Mouse (Mus musculus) left cerebral cortex, postnatal 25 days (tissue): ENCODE measurements around the gene Wfikkn2. TPM values are rescaled to one million over a fixed set of nuclear protein-coding genes. Genes with fewer than 3 reads are reported as not detected.
A peak's percentile ranks its signal among the peaks of the same experiment; 100 is the strongest.

Experiments used
- DNase-seq, 2 experiments: peaks; one replicate each; pipeline ENCODE4 v3.0.0; 2022; ENCODE audit warnings: low spot score in 2 of 2, mixed read lengths in 1 of 2
- intact Hi-C: fragments of 180-260 bp; cut with DNase I; formaldehyde crosslinking; loops from one replicate; pipeline ENCODE4 v1.15.1; 2025
- total RNA-seq, 2 experiments: library from RNA; stranded (reverse); gene quantifications; 2 replicates each; pipeline ENCODE4 v1.2.3; 2021

The Wfikkn2 gene
- total RNA-seq, 2 experiments from 2014 or later: 1.6 to 2.3 TPM

DNA sequence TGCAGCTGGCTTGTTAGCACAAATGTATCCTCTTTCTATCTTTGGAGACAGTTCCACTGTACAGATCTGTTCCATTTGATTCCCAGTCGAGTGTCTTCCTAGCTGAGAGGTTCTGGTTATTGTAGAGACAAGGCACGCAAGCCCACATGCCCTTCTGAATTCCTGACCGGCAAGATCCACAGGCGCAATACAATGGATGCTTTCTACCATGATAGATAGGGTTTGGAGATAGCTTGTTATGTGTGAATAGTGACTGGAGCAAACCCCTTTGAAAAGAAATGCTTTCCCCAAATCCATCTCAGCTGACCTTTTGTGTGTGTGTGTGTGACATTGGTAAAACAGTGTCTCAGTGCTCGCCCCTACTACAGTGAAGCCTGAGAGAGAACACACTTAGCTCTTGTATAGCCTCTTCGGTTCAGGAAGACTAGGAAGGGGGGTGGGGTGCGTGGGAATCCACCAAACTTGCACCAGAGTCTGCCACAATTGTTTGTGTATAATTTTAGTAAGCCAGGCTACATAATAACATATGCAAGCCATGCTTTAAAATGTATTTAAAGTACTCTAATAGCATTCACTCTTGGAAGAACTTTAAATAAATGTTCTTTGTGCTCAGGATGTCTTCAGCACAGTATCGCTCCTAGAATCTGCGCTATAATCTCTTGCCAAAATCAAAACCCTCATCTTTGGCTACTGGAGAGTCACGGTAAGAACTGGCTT is 39.2 kb downstream of the Wfikkn2 start:
- intact Hi-C loops: no loop called here
- DNase-seq: peak; percentile 18 to 50

DNA sequence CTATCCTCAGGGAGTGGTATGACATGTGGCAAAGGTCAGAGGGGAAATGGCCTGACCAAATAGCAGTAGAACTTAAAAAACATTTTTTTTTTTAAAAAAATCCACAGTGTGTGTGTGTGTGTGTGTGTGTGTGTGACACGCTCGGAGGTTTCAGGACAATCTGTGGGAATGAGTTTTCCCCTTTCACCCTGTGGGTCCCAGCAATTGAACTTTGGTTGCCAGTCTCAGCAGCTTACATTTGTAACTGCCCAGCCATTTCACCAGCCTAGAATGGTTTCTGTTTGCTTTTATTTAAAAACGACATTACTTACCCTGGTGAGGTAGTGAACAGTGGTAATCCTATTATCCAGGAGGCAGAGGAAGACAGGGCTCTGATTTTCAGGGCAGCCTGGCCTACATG is 42.7 kb downstream of the Wfikkn2 start:
- intact Hi-C loops: no loop called here

DNA sequence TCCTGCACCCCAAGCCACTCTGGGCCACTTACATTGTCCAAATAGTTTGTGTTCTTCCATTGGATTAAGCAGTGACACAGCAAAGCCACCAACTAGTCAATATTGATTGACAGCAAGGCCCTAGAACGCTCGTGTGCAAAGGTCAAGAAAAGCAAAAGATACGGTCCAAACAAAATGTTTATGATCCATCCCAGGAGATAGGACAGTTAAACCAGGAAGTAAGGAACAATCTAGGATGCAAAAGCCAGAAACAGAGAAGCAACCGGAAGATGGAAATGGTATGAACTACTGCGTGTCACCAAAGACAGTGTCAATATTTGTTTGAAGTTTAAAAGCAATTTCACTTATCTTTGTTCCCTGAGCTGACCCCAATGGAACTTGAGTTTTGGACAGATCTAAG is 43.7 kb downstream of the Wfikkn2 start:
- DNase-seq: no peak
- intact Hi-C loops: no loop called here

More for the DNA sequence above, 42.7 kb downstream of the Wfikkn2 start:
- no peak for DNase-seq

DNA sequence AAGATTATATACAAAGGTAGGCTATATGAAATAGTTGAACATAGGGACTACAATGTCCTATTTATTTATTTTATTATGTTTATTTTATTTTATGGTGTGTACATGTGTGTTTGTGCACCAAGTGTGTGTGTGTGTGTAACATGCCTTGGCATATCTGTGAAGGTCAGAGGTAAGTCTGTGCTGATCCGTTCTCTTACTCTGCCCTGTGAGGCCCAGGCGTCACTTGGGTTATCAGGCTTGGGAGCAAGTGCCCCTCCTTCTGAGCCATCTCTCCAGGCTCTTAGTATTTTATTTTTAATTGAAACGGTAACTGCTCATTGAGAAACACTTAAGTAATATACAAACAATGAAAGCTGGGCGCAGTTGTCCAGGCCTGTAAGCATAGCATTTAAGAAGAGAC is 45.4 kb downstream of the Wfikkn2 start:
- intact Hi-C loops: no loop called here
- no peak for DNase-seq

DNA sequence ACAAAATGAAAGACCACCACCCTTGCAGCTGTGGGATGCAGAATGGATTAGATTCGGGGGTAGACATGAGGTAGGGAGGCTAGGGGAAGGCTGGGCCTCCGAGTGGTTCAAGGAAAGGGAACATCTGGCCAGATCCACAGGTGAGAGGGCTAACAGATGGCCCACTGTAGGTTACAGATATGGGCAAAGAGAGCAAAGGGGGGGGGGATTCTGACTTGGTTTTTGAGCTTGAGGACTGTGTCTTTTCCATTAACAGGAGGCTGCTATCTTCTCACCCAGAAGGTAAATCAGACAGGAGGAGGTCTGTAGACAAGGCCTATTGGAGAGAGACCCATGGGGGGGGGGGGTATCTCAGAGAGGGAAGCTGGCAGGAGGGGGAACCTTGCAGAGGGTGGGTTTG is 46.0 kb downstream of the Wfikkn2 start:
- intact Hi-C loops: no loop called here
- no peak for DNase-seq

DNA sequence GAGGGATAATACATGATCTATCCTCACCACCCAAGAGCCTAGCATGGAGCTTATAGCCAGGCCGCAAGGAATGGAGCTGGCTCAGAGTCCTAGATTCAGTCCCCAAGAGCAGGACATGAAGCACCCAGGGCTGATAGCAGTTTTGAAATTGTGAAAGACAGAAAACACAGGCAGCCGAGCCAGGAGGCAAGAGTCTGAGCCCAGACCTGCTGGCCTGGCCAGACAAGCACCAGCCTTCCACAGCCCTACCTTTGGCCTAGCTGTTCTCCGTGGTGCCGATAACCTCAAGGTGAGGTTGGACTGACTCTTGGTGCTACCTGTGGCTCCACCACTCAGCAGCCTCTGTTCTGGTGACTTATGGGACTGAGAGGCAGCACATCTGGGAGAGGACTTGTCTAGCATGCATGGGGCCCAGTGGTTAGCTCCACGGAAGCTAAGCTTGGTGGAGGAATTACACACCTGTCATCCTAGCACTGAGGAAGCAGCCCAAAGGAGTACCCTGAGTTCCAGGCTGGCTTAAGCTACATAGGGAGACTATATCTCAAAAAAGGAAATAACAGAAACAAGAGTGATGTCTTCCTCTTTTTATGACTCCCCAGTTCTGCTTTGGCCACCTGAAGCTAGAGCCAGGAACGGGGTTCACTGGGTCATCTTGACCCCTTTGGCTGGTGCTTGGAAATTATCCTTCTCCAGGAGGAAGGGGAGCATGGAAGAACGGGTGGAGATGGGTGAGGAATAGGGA is 47.2 kb downstream of the Wfikkn2 start:
- no peak for DNase-seq
- intact Hi-C loops: no loop called here

DNA sequence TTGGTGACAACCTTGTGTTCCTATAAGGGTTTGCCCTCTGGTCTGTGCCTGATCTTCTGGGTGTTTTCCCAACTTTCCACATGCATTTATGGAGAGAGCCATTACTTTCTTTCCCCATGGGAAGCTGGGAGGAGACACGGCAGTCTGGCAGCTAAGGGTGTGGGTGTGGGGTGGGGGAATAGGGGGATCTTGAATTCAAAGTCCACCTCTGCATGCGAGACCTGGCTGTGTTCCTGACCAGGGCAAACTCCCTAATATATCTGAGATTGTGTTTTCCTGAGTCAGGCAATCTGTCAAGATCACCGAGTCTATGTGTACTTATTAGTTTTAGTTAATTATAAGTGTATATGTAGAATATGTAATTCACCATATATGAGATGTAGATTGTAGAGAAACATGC is 49.5 kb downstream of the Wfikkn2 start:
- intact Hi-C loops: no loop called here
- no peak for DNase-seq

DNA sequence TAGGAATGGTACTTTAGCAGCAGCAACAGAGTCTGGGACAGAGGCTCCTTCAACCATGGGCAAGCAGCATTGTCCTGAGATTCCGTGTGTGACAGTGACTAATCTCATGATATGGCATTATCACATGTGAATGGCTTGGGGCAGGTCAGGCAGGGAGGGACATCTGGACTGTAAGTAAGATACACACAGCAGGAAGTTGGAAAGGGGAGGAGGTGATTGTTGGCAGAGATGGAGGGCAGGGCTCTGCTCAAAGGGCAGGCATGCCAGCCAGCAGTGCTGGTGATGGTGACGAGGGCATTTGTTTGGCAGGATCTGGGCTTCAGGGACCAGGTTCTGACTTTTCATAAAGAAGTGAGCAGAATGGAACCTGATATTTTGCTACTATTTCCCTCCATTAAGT is 52.7 kb downstream of the Wfikkn2 start:
- intact Hi-C loops: no loop called here

DNA sequence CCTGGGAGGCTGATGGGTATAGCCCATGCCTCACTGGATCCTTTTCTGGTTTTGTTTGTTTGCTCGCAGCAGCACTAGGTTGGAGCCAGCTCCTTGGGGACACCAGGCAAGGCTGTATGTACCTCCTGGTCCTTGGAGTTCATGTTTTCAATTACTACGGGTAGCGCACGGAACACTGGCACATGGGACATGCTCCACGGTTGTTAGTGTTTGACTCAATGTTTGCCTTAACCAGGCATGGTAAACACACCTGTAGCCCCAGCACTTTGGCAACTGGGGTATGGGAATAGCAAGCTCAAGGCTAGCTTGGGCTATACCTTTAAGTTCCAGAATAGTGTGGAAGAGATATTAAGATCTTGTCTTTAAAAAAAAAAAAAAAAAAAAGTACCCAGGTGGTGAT is 55.1 kb downstream of the Wfikkn2 start:
- no peak for DNase-seq
- intact Hi-C loops: no loop called here

More for the DNA sequence above, 52.7 kb downstream of the Wfikkn2 start:
- no peak for DNase-seq

DNA sequence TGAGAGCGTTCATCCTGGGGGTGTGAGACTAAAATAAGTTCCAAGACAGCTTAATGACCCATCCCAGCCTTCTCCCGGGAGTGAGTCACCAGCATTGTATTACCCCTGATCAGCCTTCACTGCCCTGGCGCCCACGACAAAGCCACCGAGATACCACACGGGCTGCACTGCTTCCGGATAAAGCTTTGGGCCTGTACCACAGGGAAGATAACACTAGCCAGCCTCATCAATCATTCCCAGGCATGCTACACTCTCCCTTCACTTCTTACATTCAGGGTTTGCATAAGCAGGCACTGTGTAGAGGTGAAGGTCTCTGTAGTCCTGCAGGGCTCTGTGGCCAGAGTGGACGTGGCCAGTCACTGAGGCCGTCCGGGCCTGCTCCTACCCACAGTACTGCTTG is 56.2 kb downstream of the Wfikkn2 start:
- intact Hi-C loops: no loop called here
- no peak for DNase-seq

Other genes with a start within 250 kb of the Wfikkn2 start
- gene Spag9, start 249.9 kb downstream of the Wfikkn2 start, total RNA-seq: 100 to 1,000 TPM; 272 to 282 TPM
- 10 to 100 TPM; 38.2 to 43.9 TPM for gene Tob1, start 34.6 kb downstream of the Wfikkn2 start, total RNA-seq
- gene Gm21885, start 35.9 kb upstream of the Wfikkn2 start, total RNA-seq: not detected
- 100 to 1,000 TPM; 108 to 120 TPM for gene Luc7l3, start 76.0 kb upstream of the Wfikkn2 start, total RNA-seq
- gene Ankrd40, start 82.0 kb upstream of the Wfikkn2 start, total RNA-seq: 100 to 1,000 TPM; 138 to 144 TPM
- 1 to 10 TPM; 2.0 to 2.9 TPM for gene Abcc3, start 147.0 kb upstream of the Wfikkn2 start, total RNA-seq
- gene Cacna1g, start 228.2 kb upstream of the Wfikkn2 start, total RNA-seq: 10 to 100 TPM; 83.4 to 92.5 TPM
- gene Spata20, start 240.2 kb upstream of the Wfikkn2 start, total RNA-seq: under 1 TPM; 0.27 to 0.69 TPM